Mouse (Mus musculus) sigmoid colon, adult 10 weeks (tissue): ENCODE results near the gene Gm14137. TPM values are rescaled to one million over a fixed set of nuclear protein-coding genes. Genes with fewer than 3 reads are reported as not detected.

ENCODE experiments used
- polyA plus RNA-seq: library from polyadenylated mRNA; stranded (reverse); fragments of 350-450 nt; fragmentation: Illumina TruSeq; extraction: RNeasy Lipid Tissue Mini Kit (QIAGEN cat#74804); gene quantifications from one replicate; pipeline ENCODE4 v1.2.3, GENCODE M21; 2014; ENCODE audit warnings: low read depth, low replicate concordance

Gm14137 gene
- polyA plus RNA-seq, result 1.6 TPM

GRCm38 (mm10) chr2:119173991-119174651 lies at the start of gene Gm14137:
Gene Gm14137, plus strand, starts transcription at chr2:119174509.

DNA sequence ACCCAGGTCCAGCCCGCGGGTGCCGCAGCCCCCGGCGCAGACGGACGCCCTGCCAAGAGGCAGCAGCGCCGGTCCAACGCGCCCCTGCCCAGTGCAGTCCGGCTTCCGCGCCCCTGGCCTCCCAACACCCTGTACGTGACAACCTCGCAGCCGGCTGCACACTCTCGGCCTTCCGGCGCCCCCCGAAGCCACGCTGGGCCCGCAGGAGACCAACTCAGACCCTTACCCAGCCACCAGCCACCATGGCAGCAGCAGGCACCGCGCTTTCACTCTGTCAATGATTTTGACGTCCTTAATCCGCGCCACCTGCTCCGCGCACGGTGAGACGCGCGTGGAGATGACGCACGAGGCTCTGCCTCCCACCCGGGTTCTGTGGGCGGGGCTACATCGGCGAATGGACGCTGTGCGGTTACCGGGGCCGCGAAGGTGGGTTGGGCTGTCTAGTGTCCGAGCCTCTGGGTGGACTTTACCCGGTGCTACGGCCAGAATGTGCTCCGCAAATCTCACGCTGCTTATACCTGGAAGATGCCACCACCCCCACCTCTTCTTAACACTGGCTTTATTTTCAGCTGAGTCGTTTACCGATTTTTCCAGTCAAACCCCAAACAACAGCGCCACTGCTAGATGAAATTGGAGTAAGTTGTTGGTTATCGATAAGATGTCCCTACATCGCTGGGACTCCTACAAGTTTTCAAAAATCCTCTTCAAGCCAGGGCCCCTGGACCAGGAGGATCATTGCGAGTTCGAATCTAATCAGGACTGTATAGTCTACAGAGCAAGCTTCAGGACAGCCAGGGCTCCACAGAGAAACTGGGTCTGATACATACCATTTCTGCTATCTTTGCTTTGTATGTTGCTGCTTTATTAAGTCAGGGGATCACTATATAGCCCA lies 17.4 kb upstream of the Gm14137 start, which contains the start of gene Rmdn3:
Gene Rmdn3 (minus strand): TSS at position 354 of the 892 bp plus-strand sequence.

DNA sequence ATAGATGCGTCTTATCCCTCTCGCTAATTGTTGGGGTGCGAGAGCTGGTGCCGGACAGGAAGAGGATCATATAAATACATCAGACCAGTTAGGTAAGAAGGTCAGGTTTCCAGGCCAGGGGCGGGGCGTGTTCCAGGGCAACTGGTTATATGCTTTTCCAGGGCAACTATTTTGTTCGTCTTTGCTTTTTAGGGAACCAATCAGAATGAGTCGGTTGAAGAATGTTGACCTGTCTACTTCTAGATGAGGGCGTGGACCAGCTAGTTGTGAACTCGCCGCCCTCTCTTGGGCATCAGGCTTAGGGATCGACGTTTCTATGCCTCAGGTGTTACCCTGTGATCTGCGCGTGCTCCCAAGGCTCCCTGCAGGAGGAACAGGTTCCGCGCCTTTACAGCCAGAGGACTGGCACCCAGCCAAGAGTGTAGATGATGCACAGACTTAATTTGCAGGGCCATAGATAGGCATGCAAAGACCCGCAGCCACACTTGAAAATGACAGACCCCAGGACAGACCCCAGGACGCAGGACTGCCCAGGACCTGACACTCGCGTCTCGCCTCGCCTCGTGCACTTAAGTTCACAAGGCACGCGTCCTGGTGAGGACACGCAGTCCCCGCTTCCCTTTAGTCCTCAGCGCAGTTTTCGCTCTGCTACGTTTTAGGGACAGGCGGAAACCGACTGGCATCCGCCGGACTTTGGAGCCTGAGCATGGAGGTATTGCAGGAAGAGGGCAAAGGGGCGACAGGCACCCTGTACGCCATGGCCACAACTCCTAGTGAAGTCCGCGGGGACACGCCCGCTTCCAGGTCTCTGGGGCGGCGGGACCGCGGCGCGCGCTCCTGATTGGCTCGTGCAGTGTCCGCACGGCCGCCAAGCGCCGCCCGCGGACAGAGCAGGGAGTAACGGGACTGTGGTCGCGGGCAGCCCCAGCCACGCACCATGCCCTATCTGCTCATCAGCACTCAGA lies 7.1 kb upstream of the Gm14137 start, which contains the start of gene Gchfr:
Gene Gchfr (plus strand): TSS at position 873 of the 965 bp plus-strand sequence.

DNA sequence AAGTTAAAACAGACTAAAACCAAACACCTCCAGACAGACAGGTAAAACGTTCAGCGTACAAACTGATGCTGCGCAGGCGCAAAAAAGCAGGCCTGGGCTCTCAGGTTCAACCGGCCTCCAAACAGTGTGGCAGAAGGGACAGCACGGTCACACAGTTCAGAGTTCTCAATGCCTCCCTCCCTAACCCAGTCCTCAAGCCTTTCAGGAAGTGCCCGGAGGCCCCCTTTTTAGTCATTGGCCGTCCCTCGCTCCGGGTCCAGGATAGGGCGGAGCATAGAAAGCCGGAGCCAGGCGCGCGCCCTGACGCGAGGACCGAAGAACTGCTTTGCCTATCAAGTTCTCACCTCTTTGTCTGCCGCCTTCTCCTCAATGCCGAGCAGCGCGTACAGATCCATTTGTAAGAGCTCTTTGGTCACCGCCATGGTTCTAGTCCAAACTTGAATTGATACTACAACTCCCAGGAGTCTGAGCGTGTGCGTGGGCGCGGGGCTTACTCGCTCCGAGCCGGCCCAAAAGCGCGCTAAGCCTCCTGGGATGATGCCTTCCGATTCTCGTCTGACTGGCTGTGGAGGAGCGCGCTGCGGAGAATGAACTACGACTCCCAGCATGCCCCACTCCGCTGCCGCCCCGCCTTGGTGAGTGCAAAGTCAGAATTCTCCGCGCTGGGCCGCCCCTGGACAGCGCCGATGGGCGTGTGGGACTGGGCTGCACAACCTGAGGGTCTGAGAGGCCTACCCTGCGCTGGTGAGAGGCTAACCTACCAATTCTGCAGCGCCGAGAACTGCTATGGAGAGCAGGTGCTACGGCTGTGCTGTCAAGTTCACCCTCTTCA lies 34.3 kb downstream of the Gm14137 start, which contains the start of the genes Zfyve19 and Dnajc17:
Gene Zfyve19 (plus strand): TSS at position 274 of the 832 bp plus-strand sequence.
Gene Dnajc17 (minus strand): TSS at position 452 of the 832 bp plus-strand sequence.

Other genes with a start within 250 kb of the Gm14137 start
- gene Chst14, start 248.0 kb upstream of the Gm14137 start, polyA plus RNA-seq, result 1.2 TPM
- gene Ccdc32, start 145.1 kb upstream of the Gm14137 start, polyA plus RNA-seq, result 36.6 TPM
- gene Rpusd2, start 139.7 kb upstream of the Gm14137 start, polyA plus RNA-seq, result 4.1 TPM
- gene Knl1, start 127.4 kb upstream of the Gm14137 start, polyA plus RNA-seq, result 9.7 TPM
- 8.2 TPM for gene Rad51, start 61.7 kb upstream of the Gm14137 start, polyA plus RNA-seq
- gene Rmdn3, start 17.5 kb upstream of the Gm14137 start, polyA plus RNA-seq, result 47.9 TPM
- gene Gchfr, start 6.7 kb upstream of the Gm14137 start, polyA plus RNA-seq, result not detected
- gene Zfyve19, start 34.1 kb downstream of the Gm14137 start, polyA plus RNA-seq, result 5.5 TPM
- gene Dnajc17, start 34.3 kb downstream of the Gm14137 start, polyA plus RNA-seq, result 0.79 TPM
- gene Ppp1r14d, start 55.4 kb downstream of the Gm14137 start, polyA plus RNA-seq, result 62.5 TPM
- gene Spint1, start 62.9 kb downstream of the Gm14137 start, polyA plus RNA-seq, result 50.8 TPM
- not detected for gene Rhov, start 96.8 kb downstream of the Gm14137 start, polyA plus RNA-seq
- 0.22 TPM for gene Vps18, start 114.2 kb downstream of the Gm14137 start, polyA plus RNA-seq
- gene Dll4, start 151.3 kb downstream of the Gm14137 start, polyA plus RNA-seq, result 0.76 TPM
- 0.54 TPM for gene Chac1, start 176.7 kb downstream of the Gm14137 start, polyA plus RNA-seq